In the genomic region with DNA sequence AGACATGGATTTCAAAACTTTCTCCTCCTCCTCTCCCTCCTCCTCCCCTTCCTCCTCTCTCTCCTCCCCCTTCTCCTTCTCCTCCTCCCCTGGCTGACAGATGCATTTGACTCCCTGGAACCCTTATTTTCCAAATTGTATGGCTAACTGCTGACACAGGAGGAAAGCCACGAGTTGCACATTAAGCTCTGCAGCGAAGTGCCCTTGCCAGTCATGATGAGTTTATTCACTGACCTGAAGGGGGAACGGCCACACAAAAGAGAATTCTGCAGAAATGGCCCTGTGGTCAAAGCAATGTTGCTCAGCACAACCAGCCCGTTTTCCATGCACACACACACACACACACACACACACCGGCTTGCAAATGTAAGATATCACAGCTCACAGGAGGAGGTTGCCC, we compare ENCODE assay signal across 8 mouse cellular contexts.
A peak's percentile ranks its signal among the peaks of the same experiment; 100 is the strongest.
DNase-seq lines count a peak whose midpoint lies in the region; TF ChIP-seq lines count a peak whose summit lies in the region.

No protein-coding gene starts in this region.

- peak; percentile 31 for DNase-seq in adrenal gland, adult 2 months
- no peak for DNase-seq in adrenal gland, postnatal 4 days (ENCODE audit: low spot score in 2 of 2)
- peak; percentile 44 for DNase-seq in thymus, postnatal 4 days
- no peak for DNase-seq in thymus, adult 18-20 months
- peak; percentile 70 to 85 for DNase-seq in kidney, postnatal 25 days
- no peak for DNase-seq in adrenal gland, postnatal 25 days
- no peak for DNase-seq in layer of hippocampus, adult 9-10 months (ENCODE audit: low spot score)

- H3K4me3 ChIP-seq in olfactory bulb, adult 2 months (ENCODE audit: insufficient read depth, low read depth, low read length) = no peak overlapping the region

- no peak for TF ChIP-seq POLR2A in olfactory bulb, adult 2 months (IDR thresholded peaks at IDR 0.05; ENCODE audit: insufficient read depth, low read depth, low read length)

- peak overlapping the region; percentile 48; the same call in 1 of the 2 replicates for H3K27ac ChIP-seq in olfactory bulb, adult 2 months (ENCODE audit: insufficient read depth, low read depth, low read length)

- TF ChIP-seq CTCF in olfactory bulb, adult 2 months (IDR thresholded peaks at IDR 0.05; ENCODE audit: insufficient read depth, low read depth, low read length) = no peak

- peaks cover 26% of the 10 kb centered on the region for H3K4me1 ChIP-seq in olfactory bulb, adult 2 months (ENCODE audit: control insufficient read depth, insufficient read depth, low read length)

- WGBS in olfactory bulb, adult 2 months = 23% methylated on average over 5 of the region's 5 CpGs

Comparison
In these comparisons a context has a peak if more than half of its experiments do, and no peak if none do; other contexts are left out.
1. DNase-seq: peak in adrenal gland, adult 2 months (single experiment), thymus, postnatal 4 days (single experiment) and kidney, postnatal 25 days (2 of 2); none in adrenal gland, postnatal 4 days (0 of 2), thymus, adult 18-20 months (0 of 2), adrenal gland, postnatal 25 days (single experiment) and layer of hippocampus, adult 9-10 months (single experiment).